Mouse (Mus musculus): ENCODE data around the gene Mib2.

Gene Mib2

DNA sequence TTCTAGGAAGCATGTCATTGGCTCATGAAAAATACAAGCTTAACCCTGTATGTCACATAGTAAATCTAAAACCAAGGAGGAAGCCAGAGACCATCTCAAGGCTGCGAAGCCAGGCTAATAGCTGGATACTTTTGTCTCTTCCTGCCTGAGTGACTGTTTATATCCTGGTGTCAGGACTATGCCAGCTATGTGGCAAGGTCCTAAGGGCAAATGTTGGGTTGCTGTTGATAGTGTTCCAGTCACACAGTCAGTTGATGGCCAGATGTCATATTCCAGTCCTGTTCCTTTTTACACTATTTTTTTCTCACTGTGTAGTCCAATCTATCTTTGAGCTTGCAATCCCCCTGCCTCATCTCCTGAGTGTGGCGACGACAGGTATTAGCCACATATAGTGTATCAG, 55.7 kb downstream of the Mib2 start:
- no peak for DNase-seq (ENCODE audit: low read depth)

- no peak for DNase-seq (ENCODE audit: low read depth)
These were observed 57.1 kb downstream of the Mib2 start for GRCm38 (mm10) chr4:155611860-155612259.

GRCm38 (mm10) chr4:155606825-155607224, 62.2 kb downstream of the Mib2 start:
- DNase-seq (ENCODE audit: low read depth), result no peak

DNA sequence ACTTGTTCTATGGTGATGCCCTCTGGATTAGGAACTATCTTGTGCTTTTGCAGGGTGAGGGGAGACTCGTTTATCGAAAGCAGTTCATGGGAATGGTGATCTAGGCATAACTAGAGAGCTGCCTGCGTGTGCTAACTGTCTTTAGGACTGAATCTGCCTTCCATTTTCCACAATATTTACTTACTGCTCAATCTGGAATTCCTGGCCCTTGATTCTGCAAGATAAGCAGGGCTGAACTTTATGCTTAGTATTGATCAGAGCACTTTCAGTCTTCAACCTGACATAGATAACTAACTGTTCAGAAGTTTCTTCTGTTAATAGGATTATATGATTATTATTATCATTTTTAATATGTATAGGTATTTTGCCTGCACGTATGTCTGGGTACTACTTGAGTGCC, 63.9 kb downstream of the Mib2 start:
- DNase-seq (ENCODE audit: low read depth), result no peak
